8 mouse cellular contexts compared by ENCODE assay signal in the genomic region with DNA sequence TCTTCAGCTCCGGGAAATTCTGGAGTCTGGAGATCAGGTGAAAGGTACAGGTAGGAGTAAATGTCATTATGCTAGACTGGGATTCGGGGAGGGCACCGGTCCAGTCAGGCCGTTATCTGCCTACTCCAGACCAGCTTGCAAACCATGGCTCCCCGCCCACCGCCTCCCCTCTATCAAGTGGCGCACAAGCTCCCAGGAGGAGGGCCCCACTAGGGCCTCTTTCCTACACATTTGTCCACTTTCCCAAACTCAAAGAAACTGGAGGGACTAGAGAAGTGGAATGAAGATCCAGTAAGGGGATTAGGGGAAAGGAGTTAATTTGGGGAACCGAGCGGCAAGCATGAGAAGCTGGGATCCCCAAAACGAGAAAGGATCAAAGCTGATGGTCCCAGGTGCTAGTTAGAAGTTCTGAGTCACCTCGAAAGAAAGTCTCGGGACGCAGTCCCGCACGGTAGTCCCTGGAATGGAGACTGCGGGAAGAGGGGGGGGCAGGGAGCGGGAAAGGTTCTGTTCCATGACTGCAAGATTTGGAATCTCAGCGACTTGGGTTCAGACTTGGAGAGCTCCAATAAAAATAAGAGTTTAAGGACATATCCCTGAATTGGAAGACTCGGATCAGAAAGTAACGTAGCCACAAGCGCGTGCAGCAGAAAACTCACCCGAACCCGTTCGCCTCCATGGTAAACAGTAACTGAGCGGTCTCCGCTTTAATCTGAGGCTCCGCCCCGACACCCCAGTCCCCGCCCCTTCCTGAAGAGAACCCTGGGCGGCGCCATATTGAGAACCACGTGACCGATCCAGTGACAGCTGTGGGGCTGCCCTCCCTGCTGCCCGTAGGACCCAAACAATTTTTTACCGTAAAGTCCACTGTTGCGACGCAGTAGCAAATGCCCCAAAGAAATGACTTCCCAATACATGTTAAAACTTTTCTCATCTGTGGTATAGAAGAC. TPM values are rescaled to one million over a fixed set of nuclear protein-coding genes. Genes with fewer than 3 reads are reported as not detected.
DNase-seq lines count a peak whose midpoint lies in the region; ATAC-seq lines count a peak whose summit lies in the region.

A gene (minus strand): TSS at position 742 of the 950 bp plus-strand sequence.

- peak within 1 kb of the TSS; percentile 90 for H3K4me3 ChIP-seq in heart, embryonic 13.5 days
- peak within 1 kb of the TSS; percentile 97 for H3K4me3 ChIP-seq in liver, embryonic 12.5 days
- H3K4me3 ChIP-seq in stomach, embryonic 15.5 days (replicated peaks): peak within 1 kb of the TSS; percentile 89

- H3K9me3 ChIP-seq in heart, embryonic 13.5 days: no peaks in the 10 kb centered on the region
- H3K9me3 ChIP-seq in liver, embryonic 12.5 days (replicated peaks): no peaks in the 10 kb centered on the region
- no peaks in the 10 kb centered on the region for H3K9me3 ChIP-seq in stomach, embryonic 15.5 days

- peaks cover 30% of the 10 kb centered on the region for H3K4me1 ChIP-seq in heart, embryonic 13.5 days
- peaks cover 48% of the 10 kb centered on the region for H3K4me1 ChIP-seq in liver, embryonic 12.5 days
- peaks cover 25% of the 10 kb centered on the region for H3K4me1 ChIP-seq in stomach, embryonic 15.5 days

- under 1% methylated on average over 38 of the region's 38 CpGs for WGBS in heart, embryonic 13.5 days
- under 1% methylated on average over 38 of the region's 38 CpGs for WGBS in liver, embryonic 12.5 days (ENCODE audit: insufficient replicate concordance)
- under 1% methylated on average over 38 of the region's 38 CpGs for WGBS in stomach, embryonic 15.5 days

- H3K27me3 ChIP-seq in heart, embryonic 13.5 days (replicated peaks): peaks cover 8% of the 10 kb centered on the region; the same call in 1 of the 2 replicates
- H3K27me3 ChIP-seq in liver, embryonic 12.5 days (replicated peaks): no peaks in the 10 kb centered on the region
- no peaks in the 10 kb centered on the region for H3K27me3 ChIP-seq in stomach, embryonic 15.5 days (replicated peaks)

- peak; percentile 84 for ATAC-seq in erythroid progenitor cell, adult 5-6 weeks (replicated peaks; ENCODE audit: low FRiP score, poor library complexity, severe bottlenecking)
- peak; percentile 90 for ATAC-seq in heart, embryonic 13.5 days (ENCODE audit: extremely low read depth, insufficient number of reproducible peaks, low FRiP score, low TSS enrichment)
- ATAC-seq in liver, embryonic 12.5 days: peak; percentile 89
- ATAC-seq in stomach, embryonic 15.5 days (ENCODE audit: insufficient read depth, low FRiP score, low read depth): peak; percentile 91

- peaks cover 37% of the 10 kb centered on the region for H3K36me3 ChIP-seq in heart, embryonic 13.5 days
- peaks cover 61% of the 10 kb centered on the region for H3K36me3 ChIP-seq in liver, embryonic 12.5 days
- 0 out of 2 replicates have a peak, but pooled peaks cover 7% of the 10 kb centered on the region for H3K36me3 ChIP-seq in stomach, embryonic 15.5 days

- H3K9ac ChIP-seq in heart, embryonic 13.5 days: peak within 1 kb of the TSS; percentile 93
- H3K9ac ChIP-seq in liver, embryonic 12.5 days: peak within 1 kb of the TSS; percentile 92
- H3K9ac ChIP-seq in stomach, embryonic 15.5 days: peak within 1 kb of the TSS; percentile 67

- H3K27ac ChIP-seq in heart, embryonic 13.5 days (replicated peaks): peak within 1 kb of the TSS; percentile 75
- peak within 1 kb of the TSS; percentile 99 for H3K27ac ChIP-seq in liver, embryonic 12.5 days
- peak within 1 kb of the TSS; percentile 69; the same call in 1 of the 2 replicates for H3K27ac ChIP-seq in stomach, embryonic 15.5 days

- DNase-seq in CD4-positive helper T cell, adult 2 months (ENCODE audit: low read depth, low spot score): peak; percentile 95
- peak; percentile 89 for DNase-seq in brain, embryonic 18.5 days (ENCODE audit: low read depth, low spot score)
- peak; percentile 97 for DNase-seq in kidney, postnatal 10 days
- peak; percentile 94 to 96 for DNase-seq in natural killer cell, adult 2 months (ENCODE audit: low spot score in 2 of 2)

- H3K4me2 ChIP-seq in heart, embryonic 13.5 days: peak within 1 kb of the TSS; percentile 94
- peak within 1 kb of the TSS; percentile 84 for H3K4me2 ChIP-seq in liver, embryonic 12.5 days
- H3K4me2 ChIP-seq in stomach, embryonic 15.5 days: peak within 1 kb of the TSS; percentile 95

RNA-seq across cellular contexts. Expression of the gene that starts here (rescaled TPM):
- total RNA-seq in erythroid progenitor cell, adult 5-6 weeks (2015; ENCODE audit: low replicate concordance): 568 and 832 TPM in 2 replicates
- 532 and 823 TPM in 2 replicates for total RNA-seq in erythroid progenitor cell, adult 5-6 weeks (2017; ENCODE audit: low replicate concordance)
- polyA plus RNA-seq in heart, embryonic 13.5 days (2015; fragmentation: Nextera tagmentation; extraction: Ambion mirVana): 88.9 and 99.1 TPM in 2 replicates
- polyA plus RNA-seq in liver, embryonic 12.5 days (2016; fragmentation: Nextera tagmentation; extraction: Ambion mirVana): 547 and 565 TPM in 2 replicates
- polyA plus RNA-seq in stomach, embryonic 15.5 days (2015; fragmentation: Nextera tagmentation; extraction: Ambion mirVana): 82.0 and 97.4 TPM in 2 replicates

Comparison
In these comparisons a context has a peak if more than half of its experiments do, and no peak if none do; other contexts are left out.
1. Peak in every context shown above with its lines: DNase-seq, ATAC-seq, H3K4me3 ChIP-seq and H3K27ac ChIP-seq.